Mouse (Mus musculus): Measurements from ENCODE around the gene Mrpl30. TPM values are rescaled to one million over a fixed set of nuclear protein-coding genes. Genes with fewer than 3 reads are reported as not detected.

Gene Mrpl30
- polyA plus RNA-seq (2012; rRNA removed), result 28.5 and 29.7 TPM in 2 replicates

DNA sequence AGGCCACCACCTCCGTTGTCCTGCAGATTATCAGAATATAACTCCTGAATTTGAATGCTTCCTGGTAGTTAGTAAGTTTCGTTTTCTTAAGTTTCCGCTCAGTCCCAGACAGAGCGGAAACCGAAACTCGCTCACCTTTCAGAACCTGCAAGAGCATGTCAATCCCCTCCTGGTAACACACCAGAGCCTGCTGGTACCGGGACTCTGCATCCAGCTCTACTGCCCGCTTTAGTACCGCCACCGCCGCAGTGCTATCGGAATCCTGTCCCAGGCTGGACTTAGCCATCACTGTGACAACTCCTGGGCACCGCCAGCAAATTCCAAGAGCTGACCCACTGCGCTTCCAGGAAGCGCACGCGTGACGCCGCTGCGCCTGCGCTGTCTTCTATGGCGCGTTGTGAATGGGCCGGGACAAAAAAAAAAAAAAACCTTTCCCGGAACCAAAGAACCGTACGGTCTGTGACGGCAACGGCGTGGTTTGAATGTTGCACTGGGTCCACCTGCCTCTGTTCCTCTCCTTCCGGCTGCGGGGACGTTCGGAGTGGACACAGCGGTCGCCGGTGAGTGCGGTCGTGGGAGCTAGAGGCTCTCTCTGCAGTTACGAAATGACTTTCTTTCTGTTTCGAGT, at the start of gene Mrpl30, which contains the start of gene Mitd1:
Gene Mrpl30, plus strand, starts transcription at position 453 of the 628 bp plus-strand sequence.
Gene Mitd1, minus strand, starts transcription at position 387 of the 628 bp plus-strand sequence.

DNA sequence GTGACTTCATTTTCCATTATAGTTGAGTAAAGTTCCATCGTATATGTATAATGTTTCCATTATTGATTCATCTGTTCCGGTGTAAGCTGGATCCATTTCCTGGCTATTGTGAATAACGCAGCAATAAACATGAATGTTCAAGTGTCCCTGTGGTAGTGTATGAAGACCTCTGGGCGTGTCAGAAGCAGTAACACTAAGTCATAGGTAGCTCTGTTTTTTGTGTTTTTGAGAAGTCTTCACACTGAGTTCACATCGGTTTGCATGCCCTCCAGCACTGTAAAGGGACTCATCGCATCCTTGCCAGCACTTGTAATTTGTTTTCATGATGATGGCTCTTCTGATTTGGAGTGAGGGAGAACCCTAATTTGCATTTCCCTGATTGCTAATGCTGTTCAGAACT, 24.0 kb upstream of the Mrpl30 start, which contains the start of gene Tsga10:
Gene Tsga10, minus strand, starts transcription at position 144 of the 400 bp plus-strand sequence.

DNA sequence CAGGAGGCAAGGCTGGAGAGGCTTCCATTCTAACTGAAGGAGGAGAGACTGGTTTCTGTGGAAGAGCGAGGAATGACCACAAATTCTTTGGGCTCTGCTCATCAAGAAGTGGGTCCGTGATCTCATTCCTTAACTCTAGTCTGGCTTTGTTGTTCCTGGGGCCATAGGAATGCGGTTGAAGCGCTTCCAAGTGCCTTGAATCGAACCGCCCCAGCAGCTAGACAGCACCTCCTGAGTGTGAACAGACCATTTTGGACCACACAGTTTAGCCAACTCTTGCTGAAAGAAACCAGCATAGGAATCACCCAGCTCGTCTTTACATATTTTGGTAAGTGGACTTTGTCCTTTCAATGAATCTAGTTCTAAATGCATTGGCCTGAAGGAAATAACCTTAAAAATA, 18.6 kb upstream of the Mrpl30 start, which contains the start of gene Lipt1:
Gene Lipt1, plus strand, starts transcription at position 35 of the 400 bp plus-strand sequence.

DNA sequence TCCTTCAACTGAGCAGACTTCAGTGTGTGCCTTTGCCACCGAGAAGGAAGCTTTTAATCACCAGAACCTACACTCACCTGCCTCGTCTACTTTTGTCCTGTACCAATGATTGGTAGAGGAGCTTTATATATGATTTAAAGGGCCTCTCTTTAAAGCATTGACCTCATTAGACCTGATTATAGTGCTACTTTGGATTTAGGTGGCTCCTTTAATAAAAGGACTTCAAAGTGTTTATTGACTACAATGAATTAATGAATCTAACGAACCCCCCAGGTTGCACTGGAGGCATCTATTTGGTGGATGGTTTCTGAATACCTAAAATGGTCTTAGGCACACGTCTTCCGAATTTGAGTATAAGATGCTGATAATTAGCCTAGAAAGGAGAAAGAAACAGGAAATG, 26.1 kb downstream of the Mrpl30 start, which contains the start of gene Lyg2:
Gene Lyg2, minus strand, starts transcription at position 101 of the 400 bp plus-strand sequence.

Other genes with a start within 250 kb of the Mrpl30 start
- gene 2010300C02Rik, start 170.4 kb upstream of the Mrpl30 start, polyA plus RNA-seq (2012; rRNA removed), result 13.2 and 14.4 TPM in 2 replicates
- gene Tsga10, start 24.0 kb upstream of the Mrpl30 start, polyA plus RNA-seq (2012; rRNA removed), result 0.54 and 0.61 TPM in 2 replicates
- 2.4 and 2.5 TPM in 2 replicates for gene Lipt1, start 18.7 kb upstream of the Mrpl30 start, polyA plus RNA-seq (2012; rRNA removed)
- gene Mitd1, start 66 bp upstream of the Mrpl30 start, polyA plus RNA-seq (2012; rRNA removed), result 3.6 and 3.8 TPM in 2 replicates
- 0.05 TPM in 1 of 2 replicates, not detected in the other for gene Lyg2, start 26.0 kb downstream of the Mrpl30 start, polyA plus RNA-seq (2012; rRNA removed)
- gene Lyg1, start 67.3 kb downstream of the Mrpl30 start, polyA plus RNA-seq (2012; rRNA removed), result 0.25 TPM in 1 of 2 replicates, not detected in the other
- 4.3 and 5.3 TPM in 2 replicates for gene Txndc9, start 107.4 kb downstream of the Mrpl30 start, polyA plus RNA-seq (2012; rRNA removed)
- 4.0 and 4.4 TPM in 2 replicates for gene Eif5b, start 107.5 kb downstream of the Mrpl30 start, polyA plus RNA-seq (2012; rRNA removed)
- gene Rev1, start 239.3 kb downstream of the Mrpl30 start, polyA plus RNA-seq (2012; rRNA removed), result 7.6 and 8.7 TPM in 2 replicates